Mouse (Mus musculus) liver, postnatal 0 days (tissue): Measurements from ENCODE around the gene Hmgcs2.

ENCODE experiments used
- CTCF ChIP-seq: sonication (generic); IDR thresholded peaks from 2 replicates; pipeline ENCODE4 v1.5.1; 2016; ENCODE audit warnings: antibody characterized with exemption, low read depth
- EP300 ChIP-seq: IDR thresholded peaks from 2 replicates; pipeline ENCODE4 v1.6.1; 2016; ENCODE audit warnings: antibody characterized with exemption, low read depth, mild to moderate bottlenecking

DNA sequence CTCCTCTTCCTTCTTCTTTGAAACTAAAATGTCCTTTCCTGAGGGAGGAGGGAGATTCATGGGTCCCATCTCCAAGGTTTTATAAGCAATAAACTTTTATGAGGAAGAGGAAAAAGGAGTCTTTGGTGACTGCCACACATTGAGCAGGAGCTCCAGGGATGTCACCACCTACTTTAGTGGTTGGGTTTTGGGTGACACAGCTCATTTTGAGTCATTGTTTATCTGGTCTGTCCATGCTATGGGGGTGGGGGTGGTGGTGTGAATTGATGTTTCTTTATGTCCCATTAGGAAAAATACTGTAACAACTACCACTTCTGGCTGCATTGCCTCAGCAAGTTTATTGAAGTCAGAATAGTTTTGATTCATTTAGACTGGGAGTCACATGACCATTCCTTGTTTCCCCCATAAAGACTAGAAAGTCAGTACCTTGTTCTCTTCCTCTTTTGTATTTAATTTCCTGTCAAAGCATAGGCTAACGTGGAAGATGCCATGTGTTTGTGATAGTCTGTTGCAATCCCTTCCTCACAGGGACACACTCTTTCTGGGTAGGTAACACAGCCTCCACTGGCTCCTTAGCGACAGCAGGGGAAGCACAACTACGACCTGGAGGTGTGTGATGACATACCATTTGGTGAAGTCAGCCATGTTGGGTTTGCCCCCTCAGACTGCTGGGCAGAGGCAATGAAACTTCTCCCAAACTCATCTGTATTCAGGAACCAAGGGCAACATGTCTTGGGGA lies 76.6 kb downstream of the Hmgcs2 start:
- TF ChIP-seq CTCF (no peak), EP300 (no peak)
